Mouse (Mus musculus) G1E-ER4 (cell line): ENCODE data around the gene Rars. TPM values are rescaled to one million over a fixed set of nuclear protein-coding genes. Genes with fewer than 3 reads are reported as not detected.

Source experiments
- GATA1 ChIP-seq: IDR thresholded peaks from one replicate; pipeline ENCODE4 v1.8.0; 2012; ENCODE audit warnings: low read length, inconsistent platforms
- polyA plus RNA-seq: library from polyadenylated mRNA; stranded (reverse); fragments of >175 nt; gene quantifications from 2 replicates; pipeline ENCODE4 v1.2.3, GENCODE M21; 2012

The Rars gene
- polyA plus RNA-seq = 4.2 and 5.8 TPM in 2 replicates

GRCm38 (mm10) chr11:35834022-35834760, at the start of gene Rars:
Gene Rars (minus strand): TSS chr11:35834506.
- no peak for TF ChIP-seq GATA1

- TF ChIP-seq GATA1 = no peak
Observed at GRCm38 (mm10) chr11:35882777-35883176, 48.5 kb upstream of the Rars start.

GRCm38 (mm10) chr11:35878559-35878897, 44.2 kb upstream of the Rars start:
- TF ChIP-seq GATA1 = no peak

GRCm38 (mm10) chr11:35877651-35878558, 43.6 kb upstream of the Rars start:
- no peak for TF ChIP-seq GATA1

- TF ChIP-seq GATA1 = no peak
Observed at GRCm38 (mm10) chr11:35873624-35874244, 39.4 kb upstream of the Rars start.

- TF ChIP-seq GATA1 = no peak
Observed at GRCm38 (mm10) chr11:35870961-35871360, 36.7 kb upstream of the Rars start.

GRCm38 (mm10) chr11:35866140-35866539, 31.8 kb upstream of the Rars start:
- TF ChIP-seq GATA1 = no peak

- TF ChIP-seq GATA1 = no peak
Observed at GRCm38 (mm10) chr11:35864981-35865604, 30.8 kb upstream of the Rars start.

GRCm38 (mm10) chr11:35863653-35864052, 29.3 kb upstream of the Rars start:
- no peak for TF ChIP-seq GATA1

GRCm38 (mm10) chr11:35857395-35858067, 23.2 kb upstream of the Rars start:
- TF ChIP-seq GATA1 = no peak

GRCm38 (mm10) chr11:35856359-35857040, 22.2 kb upstream of the Rars start:
- TF ChIP-seq GATA1 = no peak

- no peak for TF ChIP-seq GATA1
Observed at GRCm38 (mm10) chr11:35855567-35855966, 21.3 kb upstream of the Rars start.

- no peak for TF ChIP-seq GATA1
Observed at GRCm38 (mm10) chr11:35854941-35855340, 20.6 kb upstream of the Rars start.

GRCm38 (mm10) chr11:35853651-35854050, 19.3 kb upstream of the Rars start:
- TF ChIP-seq GATA1 = no peak

GRCm38 (mm10) chr11:35852731-35853130, 18.4 kb upstream of the Rars start:
- no peak for TF ChIP-seq GATA1
